ENCODE assay signal across 8 mouse cellular contexts in the genomic region with DNA sequence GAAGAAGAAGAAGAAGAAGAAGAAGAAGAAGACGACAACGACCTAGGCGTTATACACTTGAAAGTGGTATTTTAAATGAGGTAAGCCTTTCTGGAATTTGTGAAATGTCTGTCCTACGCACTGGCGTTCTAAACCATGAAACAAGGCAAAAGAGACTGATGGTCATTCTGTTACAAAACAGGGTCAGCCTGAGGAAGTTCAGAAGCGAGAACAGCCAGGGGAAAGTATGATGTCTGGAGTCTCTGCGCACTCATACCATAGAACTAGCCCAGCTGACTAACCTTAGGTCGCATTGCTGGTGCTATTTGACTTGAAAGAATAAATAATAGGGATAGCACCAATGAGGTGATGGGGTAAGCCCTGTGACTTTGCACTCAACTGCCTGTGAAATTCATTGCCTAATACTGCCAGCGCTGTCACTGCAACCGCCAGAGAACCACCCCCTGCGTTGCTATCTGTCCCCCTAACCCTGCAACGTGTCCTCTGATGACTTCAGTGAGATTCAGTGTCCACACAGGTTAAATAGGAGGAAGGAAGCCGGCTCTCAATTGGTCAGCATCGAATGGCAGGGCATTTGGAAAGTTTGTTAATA.
DNase-seq lines count a peak whose midpoint lies in the region; ATAC-seq and TF ChIP-seq lines count a peak whose summit lies in the region.

No protein-coding gene starts in this region.

- ATAC-seq in Patski = peak; percentile 33
- peak; percentile 15 for ATAC-seq in heart, postnatal 0 days (ENCODE audit: insufficient read depth, low read depth)
- peak; percentile 71 for ATAC-seq in liver, embryonic 15.5 days (ENCODE audit: insufficient read depth)
- no peak for ATAC-seq in neural tube, embryonic 11.5 days (ENCODE audit: insufficient read depth, low FRiP score, low TSS enrichment)
- no peak for ATAC-seq in erythroid progenitor cell, adult 5-6 weeks (replicated peaks; ENCODE audit: low FRiP score, poor library complexity, severe bottlenecking)

- H3K4me1 ChIP-seq in heart, postnatal 0 days (ENCODE audit: control insufficient read depth, insufficient read depth) = peaks cover 19% of the 10 kb centered on the region
- H3K4me1 ChIP-seq in liver, embryonic 15.5 days (replicated peaks) = peaks cover 15% of the 10 kb centered on the region
- peaks cover 12% of the 10 kb centered on the region for H3K4me1 ChIP-seq in neural tube, embryonic 11.5 days (ENCODE audit: control insufficient read depth, insufficient read depth, low read length)

- no peaks in the 10 kb centered on the region for H3K9me3 ChIP-seq in heart, postnatal 0 days (replicated peaks; ENCODE audit: control insufficient read depth, low read length)
- no peaks in the 10 kb centered on the region for H3K9me3 ChIP-seq in liver, embryonic 15.5 days (replicated peaks)
- no peaks in the 10 kb centered on the region for H3K9me3 ChIP-seq in neural tube, embryonic 11.5 days (ENCODE audit: control insufficient read depth, low read length)

- no peak overlapping the region for H3K9ac ChIP-seq in heart, postnatal 0 days (replicated peaks; ENCODE audit: low read depth, low read length)
- H3K9ac ChIP-seq in liver, embryonic 15.5 days = no peak overlapping the region
- H3K9ac ChIP-seq in neural tube, embryonic 11.5 days (ENCODE audit: low read length) = no peak overlapping the region

- TF ChIP-seq EP300 in heart, postnatal 0 days (IDR thresholded peaks at IDR 0.05; ENCODE audit: low read depth) = no peak

- no peaks in the 10 kb centered on the region for H3K36me3 ChIP-seq in heart, postnatal 0 days (replicated peaks; ENCODE audit: control insufficient read depth, insufficient read depth, low read length)
- H3K36me3 ChIP-seq in liver, embryonic 15.5 days (replicated peaks) = no peaks in the 10 kb centered on the region
- no peaks in the 10 kb centered on the region for H3K36me3 ChIP-seq in neural tube, embryonic 11.5 days (ENCODE audit: control insufficient read depth, insufficient read depth, low read length)

- POLR2A ChIA-PET in Patski (lab: Charles Lee) = no interaction called here

- in situ Hi-C loops in Patski (cut with MboI; ENCODE audit: low pct_unique_long_range_greater_than_20kb) = loop anchor here (10.0 kb wide), 1 partner anchor 240 kb away; no protein-coding TSS in a partner anchor

- peak overlapping the region; percentile 79 for H3K27ac ChIP-seq in heart, postnatal 0 days (ENCODE audit: low read depth)
- H3K27ac ChIP-seq in liver, embryonic 15.5 days (replicated peaks) = peak overlapping the region; percentile 70
- H3K27ac ChIP-seq in neural tube, embryonic 11.5 days (ENCODE audit: low read depth, low read length) = no peak overlapping the region

- TF ChIP-seq CTCF in Patski (IDR thresholded peaks at IDR 0.05) = no peak
- TF ChIP-seq CTCF in heart, postnatal 0 days (IDR thresholded peaks at IDR 0.05; ENCODE audit: low read depth) = no peak

- 25% methylated on average over 14 of the region's 14 CpGs for WGBS in heart, postnatal 0 days
- WGBS in liver, embryonic 15.5 days (ENCODE audit: insufficient replicate concordance) = 30% methylated on average over 14 of the region's 14 CpGs
- WGBS in neural tube, embryonic 11.5 days = 44% methylated on average over 14 of the region's 14 CpGs

- H3K4me2 ChIP-seq in heart, postnatal 0 days (ENCODE audit: low read depth, low read length) = peak overlapping the region; percentile 64
- peak overlapping the region; percentile 74 for H3K4me2 ChIP-seq in liver, embryonic 15.5 days
- H3K4me2 ChIP-seq in neural tube, embryonic 11.5 days (ENCODE audit: low read depth) = peak overlapping the region; percentile 53

- no peaks in the 10 kb centered on the region for H3K27me3 ChIP-seq in Patski
- no peaks in the 10 kb centered on the region for H3K27me3 ChIP-seq in heart, postnatal 0 days (ENCODE audit: control insufficient read depth, insufficient read depth, low read length)
- H3K27me3 ChIP-seq in liver, embryonic 15.5 days = no peaks in the 10 kb centered on the region
- H3K27me3 ChIP-seq in neural tube, embryonic 11.5 days (ENCODE audit: control insufficient read depth, insufficient read depth, low read length) = no peaks in the 10 kb centered on the region

- CTCF ChIA-PET in Patski (lab: Charles Lee) = interaction anchor here (1.9 kb wide), 1 partner anchor 114 kb away, joined by 6 read pairs; no protein-coding TSS in a partner anchor

- peak; percentile 28 for DNase-seq in adrenal gland, postnatal 10 days
- DNase-seq in adrenal gland, postnatal 25 days = no peak
- peak; percentile 54 for DNase-seq in Patski (ENCODE audit: low read depth, low spot score)
- DNase-seq in heart, postnatal 0 days (ENCODE audit: low spot score) = peak; percentile 24
- no peak for DNase-seq in neural tube, embryonic 11.5 days (ENCODE audit: low spot score)
- DNase-seq in urinary bladder, postnatal 10 days (ENCODE audit: low spot score) = no peak

- peak overlapping the region; percentile 46 for H3K4me3 ChIP-seq in heart, postnatal 0 days (ENCODE audit: low read depth, low read length)
- H3K4me3 ChIP-seq in liver, embryonic 15.5 days (replicated peaks) = peak overlapping the region; percentile 51
- H3K4me3 ChIP-seq in neural tube, embryonic 11.5 days (ENCODE audit: low read depth, low read length) = peak overlapping the region; percentile 29; the same call in 1 of the 2 replicates

Comparison
In these comparisons a context has a peak if more than half of its experiments do, and no peak if none do; other contexts are left out.
1. DNase-seq: peak in adrenal gland, postnatal 10 days (single experiment), Patski (single experiment) and heart, postnatal 0 days (single experiment); none in adrenal gland, postnatal 25 days (single experiment), neural tube, embryonic 11.5 days (single experiment) and urinary bladder, postnatal 10 days (single experiment).
2. ATAC-seq: peak in Patski (single experiment), heart, postnatal 0 days (single experiment) and liver, embryonic 15.5 days (single experiment); none in neural tube, embryonic 11.5 days (single experiment) and erythroid progenitor cell, adult 5-6 weeks (single experiment).
3. Peak in every context shown above with its lines, with median percentiles within 50 percentile points of each other: H3K4me2 ChIP-seq and H3K4me3 ChIP-seq.